Mouse (Mus musculus) ES-E14 (cell line): ENCODE results near the gene Cyp19a1. TPM values are rescaled to one million over a fixed set of nuclear protein-coding genes. Genes with fewer than 3 reads are reported as not detected.

Experiments used
- DNase-seq: peaks from one replicate; pipeline ENCODE4 v3.0.0-alpha.2; 2013; ENCODE audit warnings: low read depth, low spot score
- H3K27ac ChIP-seq: 2 replicates; pipeline ENCODE4 v1.5.1; 2012; ENCODE audit warnings: low read depth, mild to moderate bottlenecking, low read length, moderate library complexity, mixed read lengths; ENCODE audit not compliant: poor library complexity, insufficient read depth, severe bottlenecking
- H3K36me3 ChIP-seq: 2 replicates; pipeline ENCODE4 v1.6.1; 2012; ENCODE audit warnings: mild to moderate bottlenecking, low read length, moderate library complexity, mixed read lengths; ENCODE audit not compliant: control insufficient read depth, poor library complexity, insufficient read depth, severe bottlenecking
- H3K4me1 ChIP-seq, 2 experiments: fragments of 150-350 bp in 1 of 2; sonication (generic) in 1 of 2; 2 replicates each; pipeline ENCODE4 v1.6.1; 2012; ENCODE audit warnings: low read length in 2 of 2, mild to moderate bottlenecking in 1 of 2, mixed read lengths in 1 of 2; ENCODE audit not compliant: control insufficient read depth in 2 of 2, insufficient read depth in 2 of 2, poor library complexity in 1 of 2
- H3K4me3 ChIP-seq, 2 experiments: fragments of 150-350 bp in 1 of 2; sonication (generic) in 1 of 2; 2 replicates each; pipeline ENCODE4 v1.5.1; 2012; ENCODE audit warnings: low read length in 2 of 2, low read depth in 1 of 2, mild to moderate bottlenecking in 1 of 2, mixed read lengths in 1 of 2; ENCODE audit not compliant: insufficient read depth in 1 of 2, poor library complexity in 1 of 2, severe bottlenecking in 1 of 2
- H3K9ac ChIP-seq: 2 replicates; pipeline ENCODE4 v1.6.1; 2012; ENCODE audit warnings: low read depth, mild to moderate bottlenecking, low read length, mixed read lengths; ENCODE audit not compliant: poor library complexity, insufficient read depth, severe bottlenecking
- H3K9me3 ChIP-seq: fragments of 150-350 bp; sonication (generic); 2 replicates; pipeline ENCODE4 v1.6.1; 2012; ENCODE audit warnings: low read depth, mild to moderate bottlenecking, low read length; ENCODE audit not compliant: control insufficient read depth, insufficient read depth
- CHD2 ChIP-seq: IDR thresholded peaks from 2 replicates; pipeline ENCODE4 v1.6.1; 2014; ENCODE audit warnings: mild to moderate bottlenecking, low read depth, low read length, inconsistent platforms
- HCFC1 ChIP-seq: IDR thresholded peaks from 2 replicates; pipeline ENCODE4 v1.6.1; 2012; ENCODE audit warnings: low read length, inconsistent platforms, borderline replicate concordance; ENCODE audit not compliant: insufficient read depth
- MAFK ChIP-seq: IDR thresholded peaks from 2 replicates; pipeline ENCODE4 v1.6.1; 2014; ENCODE audit warnings: mild to moderate bottlenecking, low read depth, low read length, inconsistent platforms; ENCODE audit not compliant: insufficient read depth
- ZC3H11A ChIP-seq: IDR thresholded peaks from 2 replicates; pipeline ENCODE4 v1.6.1; 2012; ENCODE audit warnings: low read depth, mild to moderate bottlenecking, inconsistent platforms, low read length, borderline replicate concordance
- ZNF384 ChIP-seq: IDR thresholded peaks from 2 replicates; pipeline ENCODE4 v1.6.1; 2012; ENCODE audit warnings: low read depth, low read length, inconsistent platforms
- in situ Hi-C, 2 experiments: fragments of 600-800 bp; cut with MboI; formaldehyde crosslinking; loops; one replicate each; pipeline ENCODE4 v1.15.1; 2025; ENCODE audit warnings: low sequenced_read_pairs in 2 of 2, inconsistent platforms in 1 of 2; ENCODE audit not compliant: unreplicated experiment in 2 of 2
- total RNA-seq: library from RNA; depleted of rRNA; stranded (reverse); fragments of 300-350 nt; gene quantifications from 2 replicates; pipeline ENCODE4 v1.2.3, GENCODE M21; 2012

The Cyp19a1 gene
- total RNA-seq, 1 experiment: not detected

DNA sequence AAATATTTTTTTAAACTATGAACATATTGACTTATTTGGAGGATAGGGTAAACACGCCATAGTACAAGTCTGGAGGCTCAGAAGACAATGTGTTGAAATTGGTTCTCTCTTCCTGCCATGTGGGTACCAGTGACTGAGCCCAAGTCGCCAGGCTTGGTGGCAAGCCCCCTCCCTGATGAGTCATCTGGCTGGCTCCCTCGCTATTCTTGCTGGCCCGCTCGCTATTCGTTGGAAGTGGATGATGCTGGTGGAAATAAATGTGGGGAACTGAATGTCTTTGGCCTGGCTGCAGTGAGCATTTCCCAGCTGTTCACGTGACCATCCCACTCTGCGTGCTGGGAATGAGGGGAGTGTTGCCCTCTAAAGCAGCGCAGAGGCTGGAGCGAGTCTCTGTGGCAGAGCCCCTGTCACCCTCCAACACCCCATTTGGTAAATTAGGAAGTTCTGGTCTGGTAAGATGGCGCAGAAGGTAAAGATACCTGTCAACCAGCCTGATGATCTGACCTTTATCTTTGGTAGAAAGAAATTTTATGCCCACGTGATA is 11.2 kb upstream of the Cyp19a1 start:
- DNase-seq: no peak
- Histone ChIP-seq H3K4me1 (no peaks in the 10 kb centered on the region), H3K27ac (no peak overlapping the region), H3K9me3 (no peaks in the 10 kb centered on the region), H3K9ac (no peak overlapping the region), H3K36me3 (no peaks in the 10 kb centered on the region), H3K4me3 (no peak overlapping the region)
- TF ChIP-seq ZC3H11A: no peak
- TF ChIP-seq CHD2: no peak
- TF ChIP-seq ZNF384: no peak
- no peak for TF ChIP-seq HCFC1
- in situ Hi-C loops: no loop called here

DNA sequence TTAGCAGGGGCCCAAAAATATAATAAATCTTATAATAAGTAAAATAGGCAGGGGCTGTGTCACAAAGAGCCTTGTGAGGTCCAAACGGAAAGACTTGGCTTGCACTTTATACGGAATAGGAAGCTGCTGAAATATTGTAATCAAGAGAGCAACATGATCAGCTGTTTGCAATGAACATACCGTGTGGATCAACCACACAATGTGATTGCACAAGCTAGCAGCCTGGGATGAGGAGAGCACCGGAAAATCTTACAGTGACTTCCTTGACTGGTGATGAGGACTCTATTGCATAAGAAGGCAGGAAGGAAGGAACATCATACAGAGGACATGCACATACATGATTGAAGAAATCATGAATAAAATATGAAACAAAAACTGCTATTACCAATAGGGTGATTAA is 7.4 kb upstream of the Cyp19a1 start:
- H3K9ac ChIP-seq: no peak overlapping the region
- in situ Hi-C loops: no loop called here

DNA sequence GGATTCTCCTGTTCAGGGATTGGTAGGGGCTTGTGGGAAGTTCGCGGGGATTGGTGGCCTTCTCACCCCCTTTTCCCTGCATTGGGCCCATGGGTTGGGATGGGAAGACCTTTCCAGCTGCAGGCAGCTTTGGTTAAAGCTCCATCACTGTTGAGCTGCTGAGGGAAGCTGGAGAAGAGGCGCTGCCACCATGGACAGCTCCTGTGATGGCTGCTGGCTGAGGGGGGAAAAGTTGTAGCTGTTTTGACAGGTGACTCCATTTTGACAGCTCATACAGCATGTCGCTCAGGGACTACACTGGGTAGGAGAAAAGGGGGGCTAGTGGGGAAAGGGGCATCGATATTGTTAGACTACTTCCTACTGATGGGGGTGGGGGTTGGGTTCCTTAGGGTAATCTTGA is 3.0 kb upstream of the Cyp19a1 start:
- no peak for TF ChIP-seq CHD2
- in situ Hi-C loops: no loop called here
- Histone ChIP-seq H3K36me3 (no peaks in the 10 kb centered on the region), H3K4me1 (no peaks in the 10 kb centered on the region), H3K9me3 (no peaks in the 10 kb centered on the region), H3K27ac (no peak overlapping the region), H3K9ac (no peak overlapping the region), H3K4me3 (no peak overlapping the region)
- DNase-seq: no peak

More for the DNA sequence above, 7.4 kb upstream of the Cyp19a1 start:
- H3K36me3 ChIP-seq: no peaks in the 10 kb centered on the region
- no peak overlapping the region for H3K4me3 ChIP-seq
- DNase-seq: no peak
- H3K9me3 ChIP-seq: no peaks in the 10 kb centered on the region
- no peak overlapping the region for H3K27ac ChIP-seq
- H3K4me1 ChIP-seq: no peaks in the 10 kb centered on the region
- TF ChIP-seq HCFC1 (no peak), ZNF384 (no peak), ZC3H11A (no peak), MAFK (no peak), CHD2 (no peak)

DNA sequence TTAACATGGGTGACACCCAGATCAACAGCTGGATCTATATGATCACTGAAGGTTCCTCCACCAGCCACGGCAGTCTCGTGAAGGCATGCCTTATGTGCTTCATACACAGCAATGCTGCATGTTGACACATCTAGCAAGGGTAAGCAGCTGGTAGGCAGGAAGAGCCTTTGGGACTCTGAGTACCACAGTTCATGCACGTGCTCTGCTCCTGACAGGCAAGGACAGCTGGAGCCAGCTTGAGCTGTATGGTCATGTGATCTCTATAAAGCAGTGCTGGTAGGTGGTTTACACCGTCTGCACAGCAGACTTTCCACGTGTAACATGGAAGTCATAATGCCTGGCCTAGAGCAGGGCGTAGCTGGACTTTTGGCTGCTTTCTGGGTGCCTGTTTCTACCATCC is 2.1 kb upstream of the Cyp19a1 start:
- Histone ChIP-seq H3K9ac (no peak overlapping the region), H3K4me1 (no peaks in the 10 kb centered on the region), H3K27ac (no peak overlapping the region), H3K9me3 (no peaks in the 10 kb centered on the region), H3K4me3 (no peak overlapping the region), H3K36me3 (no peaks in the 10 kb centered on the region)
- DNase-seq: no peak
- in situ Hi-C loops: no loop called here
- TF ChIP-seq MAFK (no peak), ZC3H11A (no peak), CHD2 (no peak), ZNF384 (no peak), HCFC1 (no peak)

DNA sequence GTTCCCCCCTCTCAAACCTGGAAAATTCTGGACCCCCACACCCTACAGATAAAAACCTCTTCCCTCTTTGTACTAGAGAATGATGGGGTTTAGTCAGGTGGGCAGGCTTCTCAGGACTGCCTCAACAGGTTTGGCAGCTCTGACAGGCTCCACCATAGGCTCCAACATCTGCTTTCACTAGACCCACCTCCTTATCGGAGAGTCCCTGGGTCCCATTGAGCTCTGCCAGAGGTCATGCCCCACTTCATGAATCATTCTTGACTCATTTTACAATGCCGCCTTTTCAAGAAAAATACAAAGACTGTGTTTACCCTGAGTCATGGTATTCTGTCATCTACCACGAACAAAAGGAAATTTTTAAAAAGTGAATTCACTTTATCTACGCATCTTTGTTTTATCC is 3.2 kb downstream of the Cyp19a1 start:
- Histone ChIP-seq H3K4me1 (no peaks in the 10 kb centered on the region), H3K9ac (no peak overlapping the region), H3K27ac (no peak overlapping the region), H3K36me3 (no peaks in the 10 kb centered on the region), H3K4me3 (no peak overlapping the region), H3K9me3 (no peaks in the 10 kb centered on the region)
- DNase-seq: no peak
- TF ChIP-seq HCFC1 (no peak), ZNF384 (no peak), CHD2 (no peak), ZC3H11A (no peak), MAFK (no peak)
- in situ Hi-C loops: no loop called here
